ENCODE assay signal across 21 mouse cellular contexts in genomic region chr7:90160598-90160997, GRCm38 (mm10). TPM values are rescaled to one million over a fixed set of nuclear protein-coding genes. Genes with fewer than 3 reads are reported as not detected.
DNase-seq lines count a peak whose midpoint lies in the region; ATAC-seq and TF ChIP-seq lines count a peak whose summit lies in the region.
"Had no signal": no experiment of that assay in that cellular context is flagged by ENCODE, and none has a peak within 500 bp of the region (broad histone marks: within the 10 kb centered on the region; RNA-seq: fewer than 3 reads in every experiment).

No protein-coding gene starts in this region.

- no peaks in the 10 kb centered on the region for H3K27me3 ChIP-seq in kidney, adult 2 months (replicated peaks; ENCODE audit: control insufficient read depth, insufficient read depth, low read length)
- H3K27me3 ChIP-seq in intestine, embryonic 14.5 days (replicated peaks; ENCODE audit: control insufficient read depth, insufficient read depth, low read length), result no peaks in the 10 kb centered on the region
- no peaks in the 10 kb centered on the region for H3K27me3 ChIP-seq in intestine, embryonic 16.5 days (replicated peaks; ENCODE audit: control insufficient read depth, insufficient read depth, low read length)
- no peaks in the 10 kb centered on the region for H3K27me3 ChIP-seq in midbrain, postnatal 0 days (ENCODE audit: insufficient read depth, low read length)
- H3K27me3 ChIP-seq: CH12.LX; embryonic facial prominence, embryonic 15.5 days; heart, embryonic 13.5 days had no signal

- no peak overlapping the region for H3K9ac ChIP-seq in intestine, embryonic 14.5 days (ENCODE audit: low read length)
- H3K9ac ChIP-seq in intestine, embryonic 16.5 days (ENCODE audit: low read depth, low read length), result no peak overlapping the region
- no peak overlapping the region for H3K9ac ChIP-seq in midbrain, postnatal 0 days (replicated peaks; ENCODE audit: low read length, poor library complexity, severe bottlenecking)
- H3K9ac ChIP-seq: embryonic facial prominence, embryonic 15.5 days; heart, embryonic 13.5 days had no signal

- no peak overlapping the region for H3K4me3 ChIP-seq in kidney, adult 2 months (ENCODE audit: insufficient read depth, low read depth, low read length)
- no peak overlapping the region for H3K4me3 ChIP-seq in intestine, embryonic 14.5 days (ENCODE audit: low read depth, low read length)
- H3K4me3 ChIP-seq in intestine, embryonic 16.5 days (ENCODE audit: low read length), result no peak overlapping the region
- no peak overlapping the region for H3K4me3 ChIP-seq in midbrain, postnatal 0 days (ENCODE audit: low read depth, low read length)
- H3K4me3 ChIP-seq: embryonic facial prominence, embryonic 15.5 days; erythroblast, embryonic 14.5 days; forebrain, embryonic 10.5 days; heart, embryonic 13.5 days had no signal

- peak; percentile 53; the same call in 1 of the 2 replicates for ATAC-seq in intestine, embryonic 14.5 days (replicated peaks; ENCODE audit: low FRiP score, low TSS enrichment, low read depth)
- ATAC-seq in intestine, embryonic 16.5 days, result peak; percentile 95
- ATAC-seq in midbrain, postnatal 0 days (ENCODE audit: low FRiP score), result no peak
- ATAC-seq: forebrain, embryonic 14.5 days had no signal

- H3K36me3 ChIP-seq in kidney, adult 2 months (ENCODE audit: control insufficient read depth, insufficient read depth, low read length), result peaks cover 6% of the 10 kb centered on the region
- H3K36me3 ChIP-seq in intestine, embryonic 14.5 days (ENCODE audit: control insufficient read depth, insufficient read depth, low read length), result peaks cover 42% of the 10 kb centered on the region
- H3K36me3 ChIP-seq in intestine, embryonic 16.5 days (ENCODE audit: control insufficient read depth, insufficient read depth, low read length), result peaks cover 4% of the 10 kb centered on the region; the same call in 1 of the 2 replicates
- H3K36me3 ChIP-seq in midbrain, postnatal 0 days (ENCODE audit: insufficient read depth, low read length), result no peaks in the 10 kb centered on the region

- TF ChIP-seq CTCF in kidney, adult 2 months (conservative IDR thresholded peaks at IDR 0.05; ENCODE audit: insufficient read depth, insufficient read length, low read depth, low read length), result no peak
- TF ChIP-seq CTCF in midbrain, postnatal 0 days (IDR thresholded peaks at IDR 0.05), result no peak

- H3K9me3 ChIP-seq in intestine, embryonic 14.5 days (ENCODE audit: control insufficient read depth, low read length), result no peaks in the 10 kb centered on the region
- no peaks in the 10 kb centered on the region for H3K9me3 ChIP-seq in intestine, embryonic 16.5 days (ENCODE audit: control insufficient read depth, low read length)
- no peaks in the 10 kb centered on the region for H3K9me3 ChIP-seq in midbrain, postnatal 0 days (ENCODE audit: low read length)
- H3K9me3 ChIP-seq: embryonic facial prominence, embryonic 15.5 days; forebrain, embryonic 10.5 days; heart, embryonic 13.5 days had no signal

- H3K4me1 ChIP-seq in kidney, adult 2 months (ENCODE audit: control insufficient read depth, insufficient read depth, low read length), result peaks cover 7% of the 10 kb centered on the region; the same call in 1 of the 2 replicates
- H3K4me1 ChIP-seq in intestine, embryonic 14.5 days (replicated peaks; ENCODE audit: control insufficient read depth, insufficient read depth, low read length), result no peaks in the 10 kb centered on the region
- peaks cover 3% of the 10 kb centered on the region; the same call in 1 of the 2 replicates for H3K4me1 ChIP-seq in intestine, embryonic 16.5 days (ENCODE audit: control insufficient read depth, insufficient read depth, low read length)
- H3K4me1 ChIP-seq in midbrain, postnatal 0 days (ENCODE audit: insufficient read depth, low read length), result no peaks in the 10 kb centered on the region
- H3K4me1 ChIP-seq: embryonic facial prominence, embryonic 15.5 days; forebrain, embryonic 10.5 days had no signal

- 40% methylated on average over 5 of the region's 5 CpGs for WGBS in kidney, adult 2 months
- 67% methylated on average over 5 of the region's 5 CpGs for WGBS in intestine, embryonic 14.5 days
- 56% methylated on average over 5 of the region's 5 CpGs for WGBS in intestine, embryonic 16.5 days
- 98% methylated on average over 5 of the region's 5 CpGs for WGBS in midbrain, postnatal 0 days

- no peak overlapping the region for H3K27ac ChIP-seq in kidney, adult 2 months (ENCODE audit: insufficient read depth, low read depth, low read length)
- no peak overlapping the region for H3K27ac ChIP-seq in intestine, embryonic 14.5 days (ENCODE audit: low read depth)
- H3K27ac ChIP-seq in intestine, embryonic 16.5 days (ENCODE audit: low read length), result no peak overlapping the region
- H3K27ac ChIP-seq in midbrain, postnatal 0 days (ENCODE audit: low read depth, low read length), result no peak overlapping the region
- H3K27ac ChIP-seq: embryonic facial prominence, embryonic 15.5 days; forebrain, embryonic 10.5 days; heart, embryonic 13.5 days had no signal

- peak; percentile 86 for DNase-seq in kidney, adult 2 months
- DNase-seq in kidney, postnatal 10 days, result no peak
- no peak for DNase-seq in intestine, embryonic 14.5 days (ENCODE audit: low spot score)
- DNase-seq in kidney, postnatal 25 days, result peak; percentile 47 to 65
- no peak for DNase-seq in adrenal gland, postnatal 25 days
- DNase-seq in midbrain, postnatal 0 days (ENCODE audit: low spot score), result no peak
- DNase-seq: adrenal gland, adult 2 months; adrenal gland, postnatal 36 days; cerebellum, adult 2 months; cerebellum, postnatal 14 days; embryo, embryonic 11 days; gastrocnemius, postnatal 36 days; heart, adult 11 months; heart, postnatal 36 days had no signal

- H3K4me2 ChIP-seq in intestine, embryonic 14.5 days (ENCODE audit: low read length), result no peak overlapping the region
- no peak overlapping the region for H3K4me2 ChIP-seq in intestine, embryonic 16.5 days (ENCODE audit: low read depth, low read length)
- no peak overlapping the region for H3K4me2 ChIP-seq in midbrain, postnatal 0 days (ENCODE audit: low read depth, low read length, poor library complexity, severe bottlenecking)
- H3K4me2 ChIP-seq: embryonic facial prominence, embryonic 15.5 days; heart, embryonic 13.5 days had no signal

- no peak for TF ChIP-seq POLR2A in kidney, adult 2 months (IDR thresholded peaks at IDR 0.05; ENCODE audit: low read depth, low read length)

RNA-seq across cellular contexts. Expression of gene Picalm, which starts 30.6 kb away (rescaled TPM):
- polyA plus RNA-seq in kidney, adult 2 months (2012; rRNA removed), result 89.4 and 99.3 TPM in 2 replicates
- 43.6 and 46.6 TPM in 2 replicates for polyA plus RNA-seq in intestine, embryonic 14.5 days (2014; fragmentation: Nextera tagmentation; extraction: Ambion mirVana)
- 25.5 and 27.0 TPM in 2 replicates for polyA plus RNA-seq in intestine, embryonic 16.5 days (2015; fragmentation: Nextera tagmentation; extraction: Ambion mirVana)
- 152 and 162 TPM in 2 replicates for total RNA-seq in adrenal gland, postnatal 25 days (2021)
- 173 and 215 TPM in 2 replicates for total RNA-seq in midbrain, postnatal 0 days (2014; rRNA removed)
- 20.2 and 24.8 TPM in 2 replicates for polyA plus RNA-seq in midbrain, postnatal 0 days (2015; fragmentation: Nextera tagmentation; extraction: Ambion mirVana)

Comparison
In these comparisons a context has a peak if more than half of its experiments do, and no peak if none do; other contexts are left out.
1. DNase-seq: peak in kidney, adult 2 months (single experiment) and kidney, postnatal 25 days (2 of 2); none in kidney, postnatal 10 days (single experiment), intestine, embryonic 14.5 days (single experiment), adrenal gland, postnatal 25 days (single experiment) and midbrain, postnatal 0 days (single experiment).